Mouse (Mus musculus): ENCODE measurements around the gene Dbx2.

GRCm38 (mm10) chr15:95701573-95701972, 45.8 kb upstream of the Dbx2 start:
- TF ChIP-seq GATA1 (IDR thresholded peaks at IDR 0.05; ENCODE audit: borderline replicate concordance, low read length): no peak
- TF ChIP-seq FLI1 (IDR thresholded peaks at IDR 0.05; ENCODE audit: low read length): no peak

Data from megakaryocyte, embryonic 14.5 days (primary cell).